Mouse (Mus musculus) lung, embryonic 15.5 days (tissue): Measurements from ENCODE around the gene Tef. TPM values are rescaled to one million over a fixed set of nuclear protein-coding genes. Genes with fewer than 3 reads are reported as not detected.

Experiments
- ATAC-seq: fragments of 200-750 bp; cut with Nextera tagmentation; 2 replicates; pipeline ENCODE4 v1.8.0; 2017; ENCODE audit warnings: moderate number of reproducible peaks, borderline replicate concordance; ENCODE audit not compliant: low FRiP score, low TSS enrichment; ENCODE audit errors: extremely low read depth
- H3K27ac ChIP-seq: fragments of 300-500 bp; sonication (generic); 2 replicates; pipeline ENCODE4 v1.5.1; 2015; ENCODE audit warnings: moderate library complexity, mild to moderate bottlenecking, inconsistent platforms
- H3K27me3 ChIP-seq: fragments of 300-500 bp; sonication (generic); 2 replicates; pipeline ENCODE4 v1.6.1; 2015; ENCODE audit warnings: inconsistent platforms
- H3K36me3 ChIP-seq: fragments of 300-500 bp; sonication (generic); 2 replicates; pipeline ENCODE4 v1.6.1; 2015; ENCODE audit warnings: inconsistent platforms
- H3K4me1 ChIP-seq: fragments of 300-500 bp; sonication (generic); 2 replicates; pipeline ENCODE4 v1.6.1; 2015; ENCODE audit warnings: inconsistent platforms
- H3K4me2 ChIP-seq: fragments of 300-500 bp; sonication (generic); 2 replicates; pipeline ENCODE4 v1.6.1; 2015; ENCODE audit warnings: inconsistent platforms, mild to moderate bottlenecking, moderate library complexity
- H3K4me3 ChIP-seq: fragments of 300-500 bp; sonication (generic); 2 replicates; pipeline ENCODE4 v1.5.1; 2015; ENCODE audit warnings: mild to moderate bottlenecking, inconsistent platforms
- H3K9ac ChIP-seq: fragments of 300-500 bp; sonication (generic); 2 replicates; pipeline ENCODE4 v1.6.1; 2015; ENCODE audit warnings: inconsistent platforms
- H3K9me3 ChIP-seq: fragments of 300-500 bp; sonication (generic); 2 replicates; pipeline ENCODE4 v1.6.1; 2016; ENCODE audit warnings: inconsistent platforms
- WGBS: fragments of 180-500 bp; shearing (Covaris S2); methylation state at CpG from one replicate; pipeline ENCODE4 v1.1.7; 2015; 5-methylcytosine and 5-hydroxymethylcytosine counted together
- polyA plus RNA-seq: library from polyadenylated mRNA; unstranded; fragments of >200 nt; fragmentation: Nextera tagmentation; extraction: Ambion mirVana; gene quantifications from 2 replicates; pipeline ENCODE4 v1.2.1, GENCODE M21; 2015

The Tef gene
- polyA plus RNA-seq = 27.4 and 31.4 TPM in 2 replicates

- H3K4me1 ChIP-seq = peaks cover 52% of the 10 kb centered on the region
- H3K4me3 ChIP-seq = peak within 1 kb of the TSS; percentile 42
- peak within 1 kb of the TSS; percentile 32 for H3K9ac ChIP-seq
- no peaks in the 10 kb centered on the region for H3K36me3 ChIP-seq
- peak within 1 kb of the TSS; percentile 67 for H3K4me2 ChIP-seq
- no peaks in the 10 kb centered on the region for H3K9me3 ChIP-seq
- H3K27me3 ChIP-seq = no peaks in the 10 kb centered on the region
- peak; percentile 98 for ATAC-seq
- WGBS = 13% methylated on average over 19 of the region's 19 CpGs
- peak within 1 kb of the TSS; percentile 91 for H3K27ac ChIP-seq
Measured at GRCm38 (mm10) chr15:81802001-81802890, at the start of gene Tef. Gene Tef, plus strand, starts transcription at chr15:81802421.

GRCm38 (mm10) chr15:81753669-81754068 is 48.6 kb upstream of the Tef start:
- WGBS = 91% methylated on average over 9 of the region's 9 CpGs
- no peak for ATAC-seq
- H3K4me2 ChIP-seq = no peak overlapping the region
- no peaks in the 10 kb centered on the region for H3K4me1 ChIP-seq
- no peaks in the 10 kb centered on the region for H3K9me3 ChIP-seq
- peaks cover 6% of the 10 kb centered on the region for H3K36me3 ChIP-seq
- no peak overlapping the region for H3K9ac ChIP-seq
- H3K27ac ChIP-seq = no peak overlapping the region
- no peaks in the 10 kb centered on the region for H3K27me3 ChIP-seq
- no peak overlapping the region for H3K4me3 ChIP-seq

- Histone ChIP-seq H3K4me3 (no peak overlapping the region), H3K9me3 (no peaks in the 10 kb centered on the region), H3K4me2 (no peak overlapping the region), H3K9ac (no peak overlapping the region), H3K36me3 (peaks cover 13% of the 10 kb centered on the region), H3K27me3 (no peaks in the 10 kb centered on the region), H3K27ac (no peak overlapping the region), H3K4me1 (no peaks in the 10 kb centered on the region)
- no peak for ATAC-seq
- 81% methylated on average over 5 of the region's 5 CpGs for WGBS
Measured at GRCm38 (mm10) chr15:81758701-81759100, 43.5 kb upstream of the Tef start.

GRCm38 (mm10) chr15:81759542-81759941 is 42.7 kb upstream of the Tef start:
- WGBS = 92% methylated on average over 3 of the region's 3 CpGs
- Histone ChIP-seq H3K4me2 (no peak overlapping the region), H3K4me3 (no peak overlapping the region), H3K27me3 (no peaks in the 10 kb centered on the region), H3K27ac (no peak overlapping the region), H3K36me3 (peaks cover 13% of the 10 kb centered on the region), H3K9ac (no peak overlapping the region), H3K9me3 (no peaks in the 10 kb centered on the region), H3K4me1 (no peaks in the 10 kb centered on the region)
- no peak for ATAC-seq

- 87% methylated on average over 5 of the region's 5 CpGs for WGBS
- no peak for ATAC-seq
- no peaks in the 10 kb centered on the region for H3K27me3 ChIP-seq
- H3K4me2 ChIP-seq = no peak overlapping the region
- H3K36me3 ChIP-seq = peaks cover 12% of the 10 kb centered on the region
- H3K9ac ChIP-seq = no peak overlapping the region
- no peak overlapping the region for H3K27ac ChIP-seq
- H3K4me3 ChIP-seq = no peak overlapping the region
- no peaks in the 10 kb centered on the region for H3K9me3 ChIP-seq
- no peaks in the 10 kb centered on the region for H3K4me1 ChIP-seq
Measured at GRCm38 (mm10) chr15:81760361-81761079, 41.7 kb upstream of the Tef start.

GRCm38 (mm10) chr15:81761381-81761780 is 40.8 kb upstream of the Tef start:
- no peak overlapping the region for H3K27ac ChIP-seq
- ATAC-seq = no peak
- H3K9me3 ChIP-seq = no peaks in the 10 kb centered on the region
- H3K4me3 ChIP-seq = no peak overlapping the region
- H3K27me3 ChIP-seq = no peaks in the 10 kb centered on the region
- whole genome bisulfite sequencing = 82% methylated on average over 7 of the region's 7 CpGs
- no peak overlapping the region for H3K4me2 ChIP-seq
- peaks cover 6% of the 10 kb centered on the region; the same call in 1 of the 2 replicates for H3K36me3 ChIP-seq
- no peaks in the 10 kb centered on the region for H3K4me1 ChIP-seq
- H3K9ac ChIP-seq = no peak overlapping the region

- 88% methylated on average over 3 of the region's 3 CpGs for WGBS
- Histone ChIP-seq H3K9me3 (no peaks in the 10 kb centered on the region), H3K4me1 (no peaks in the 10 kb centered on the region), H3K4me3 (no peak overlapping the region), H3K9ac (no peak overlapping the region), H3K27ac (no peak overlapping the region), H3K4me2 (no peak overlapping the region), H3K27me3 (no peaks in the 10 kb centered on the region), H3K36me3 (peaks cover 6% of the 10 kb centered on the region; the same call in 1 of the 2 replicates)
- ATAC-seq = no peak
Measured at GRCm38 (mm10) chr15:81761959-81762358, 40.3 kb upstream of the Tef start.

- no peak overlapping the region for H3K27ac ChIP-seq
- 91% methylated on average over 6 of the region's 6 CpGs for WGBS
- H3K9ac ChIP-seq = no peak overlapping the region
- H3K4me2 ChIP-seq = no peak overlapping the region
- peaks cover 17% of the 10 kb centered on the region for H3K36me3 ChIP-seq
- no peaks in the 10 kb centered on the region for H3K4me1 ChIP-seq
- no peak for ATAC-seq
- H3K9me3 ChIP-seq = no peaks in the 10 kb centered on the region
- H3K27me3 ChIP-seq = no peaks in the 10 kb centered on the region
- no peak overlapping the region for H3K4me3 ChIP-seq
Measured at GRCm38 (mm10) chr15:81764573-81764972, 37.6 kb upstream of the Tef start.

- Histone ChIP-seq H3K4me3 (no peak overlapping the region), H3K27me3 (no peaks in the 10 kb centered on the region), H3K36me3 (peaks cover 26% of the 10 kb centered on the region), H3K4me2 (no peak overlapping the region), H3K4me1 (no peaks in the 10 kb centered on the region), H3K9me3 (no peaks in the 10 kb centered on the region), H3K27ac (no peak overlapping the region), H3K9ac (no peak overlapping the region)
- ATAC-seq = no peak
- WGBS = 67% methylated on average over 9 of the region's 9 CpGs
Measured at GRCm38 (mm10) chr15:81765651-81766050, 36.6 kb upstream of the Tef start.

GRCm38 (mm10) chr15:81766439-81766838 is 35.8 kb upstream of the Tef start:
- H3K9ac ChIP-seq = no peak overlapping the region
- H3K9me3 ChIP-seq = no peaks in the 10 kb centered on the region
- no peaks in the 10 kb centered on the region for H3K4me1 ChIP-seq
- H3K4me3 ChIP-seq = no peak overlapping the region
- 87% methylated on average over 5 of the region's 5 CpGs for WGBS
- ATAC-seq = no peak
- no peak overlapping the region for H3K4me2 ChIP-seq
- peaks cover 26% of the 10 kb centered on the region for H3K36me3 ChIP-seq
- no peak overlapping the region for H3K27ac ChIP-seq
- H3K27me3 ChIP-seq = no peaks in the 10 kb centered on the region

GRCm38 (mm10) chr15:81769037-81769436 is 33.2 kb upstream of the Tef start:
- H3K36me3 ChIP-seq = peaks cover 42% of the 10 kb centered on the region
- no peak overlapping the region for H3K4me2 ChIP-seq
- H3K27me3 ChIP-seq = no peaks in the 10 kb centered on the region
- no peak overlapping the region for H3K27ac ChIP-seq
- H3K4me1 ChIP-seq = no peaks in the 10 kb centered on the region
- no peak overlapping the region for H3K4me3 ChIP-seq
- no peak overlapping the region for H3K9ac ChIP-seq
- 58% methylated on average over 13 of the region's 13 CpGs for WGBS
- ATAC-seq = peak; percentile 40; the same call in 1 of the 2 replicates
- no peaks in the 10 kb centered on the region for H3K9me3 ChIP-seq
